Mouse (Mus musculus) heart, adult 8-10 months (tissue): ENCODE data around the gene Stat3. TPM values are rescaled to one million over a fixed set of nuclear protein-coding genes. Genes with fewer than 3 reads are reported as not detected.
A peak's percentile ranks its signal among the peaks of the same experiment; 100 is the strongest.

Experiments
- DNase-seq: peaks from one replicate; pipeline ENCODE4 v3.0.0; 2022; ENCODE audit warnings: low spot score
- total RNA-seq, 4 experiments: library from RNA; stranded (reverse); gene quantifications; 2 replicates each; pipeline ENCODE4 v1.2.4; 2022

Stat3 gene
- 100 to 1,000 TPM in 1 of 4 experiments, 10 to 100 TPM in 3; 76.6 to 108 (median 91.0) TPM for total RNA-seq

DNA sequence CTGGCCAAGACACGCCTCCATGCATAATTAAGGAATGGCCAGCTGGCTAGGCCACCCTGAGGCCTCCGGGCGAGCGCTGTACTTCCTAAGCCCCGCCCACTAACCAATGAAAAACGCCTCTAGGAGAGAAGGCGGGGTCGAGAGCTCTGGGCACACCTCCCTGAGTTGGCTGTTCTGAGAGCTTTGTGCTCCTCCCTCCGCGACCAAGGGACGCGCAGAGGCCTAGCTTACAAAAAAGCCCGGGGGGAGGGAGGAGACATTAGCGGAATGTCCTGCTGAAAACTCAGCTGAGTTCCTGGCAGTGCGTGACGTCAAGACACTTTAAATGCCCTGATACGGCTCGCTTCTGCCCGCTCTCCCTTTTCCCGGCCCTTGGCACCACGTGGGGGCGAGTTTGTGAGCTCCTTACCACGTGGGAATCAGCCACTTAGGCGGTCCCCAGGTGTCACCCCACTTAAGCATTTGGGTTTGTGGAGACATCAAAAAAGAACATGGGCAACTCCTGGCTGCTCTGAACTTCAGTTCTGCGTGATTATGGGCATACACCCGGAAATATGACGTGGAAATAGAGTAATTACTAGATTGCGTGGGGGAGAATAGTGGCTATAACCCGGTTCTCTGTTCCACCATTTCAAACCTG lies at the start of gene Stat3:
Gene Stat3, minus strand, starts transcription at position 29 of the 640 bp plus-strand sequence.
- peak; percentile 100 for DNase-seq

DNA sequence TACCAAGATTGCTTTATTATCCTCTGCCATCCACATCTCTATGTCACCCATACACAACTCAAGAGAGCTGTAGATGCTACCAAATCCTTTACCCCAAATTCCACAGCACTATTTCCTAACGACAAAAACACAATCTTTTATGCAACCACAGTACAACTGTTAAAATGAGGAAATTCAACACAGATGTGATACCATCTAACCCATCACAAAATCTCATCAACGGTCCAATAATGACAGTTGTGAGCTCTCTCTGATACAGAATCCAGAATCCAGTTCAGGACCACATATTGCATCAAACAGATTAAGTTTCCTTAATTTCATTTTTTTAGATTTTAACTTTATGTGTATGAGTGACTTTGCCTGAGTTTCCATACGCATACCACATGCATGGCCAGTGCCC lies 49.3 kb upstream of the Stat3 start:
- no peak for DNase-seq

DNA sequence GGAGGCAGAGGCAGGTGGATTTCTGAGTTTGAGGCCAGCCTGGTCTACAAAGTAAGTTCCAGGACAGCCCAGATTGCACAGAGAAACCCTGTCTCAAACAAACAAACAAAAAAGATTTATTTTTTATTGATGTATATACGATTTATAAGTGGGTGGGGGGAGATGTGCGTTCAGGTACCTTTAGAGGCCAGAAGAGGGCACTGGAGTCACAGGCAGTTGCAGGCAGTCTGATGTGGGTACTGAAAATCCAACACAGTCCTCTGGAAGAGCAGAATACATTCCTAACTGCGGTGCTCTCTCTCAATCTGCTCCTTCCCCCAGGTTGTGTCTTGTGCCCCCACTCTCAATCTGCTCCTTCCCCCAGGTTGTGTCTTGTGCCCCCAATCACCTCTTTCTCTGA lies 46.3 kb upstream of the Stat3 start:
- no peak for DNase-seq

DNA sequence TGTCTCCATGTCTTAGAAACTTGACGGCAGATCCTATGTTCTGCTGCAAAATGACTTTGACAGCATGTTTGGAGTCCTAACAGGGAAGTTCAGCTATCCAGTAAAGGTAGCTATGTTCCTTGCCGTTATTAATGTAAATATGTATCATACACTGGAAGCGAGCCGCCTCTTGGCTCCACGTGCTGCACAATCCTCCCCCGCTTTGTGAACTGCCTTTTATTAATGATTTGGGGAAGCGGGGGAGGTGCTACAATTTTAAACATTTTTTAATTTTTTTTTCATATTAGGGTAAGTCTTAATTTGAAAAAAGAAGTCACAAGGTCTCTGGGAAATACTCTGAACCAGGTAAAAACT lies 44.4 kb upstream of the Stat3 start:
- no peak for DNase-seq

DNA sequence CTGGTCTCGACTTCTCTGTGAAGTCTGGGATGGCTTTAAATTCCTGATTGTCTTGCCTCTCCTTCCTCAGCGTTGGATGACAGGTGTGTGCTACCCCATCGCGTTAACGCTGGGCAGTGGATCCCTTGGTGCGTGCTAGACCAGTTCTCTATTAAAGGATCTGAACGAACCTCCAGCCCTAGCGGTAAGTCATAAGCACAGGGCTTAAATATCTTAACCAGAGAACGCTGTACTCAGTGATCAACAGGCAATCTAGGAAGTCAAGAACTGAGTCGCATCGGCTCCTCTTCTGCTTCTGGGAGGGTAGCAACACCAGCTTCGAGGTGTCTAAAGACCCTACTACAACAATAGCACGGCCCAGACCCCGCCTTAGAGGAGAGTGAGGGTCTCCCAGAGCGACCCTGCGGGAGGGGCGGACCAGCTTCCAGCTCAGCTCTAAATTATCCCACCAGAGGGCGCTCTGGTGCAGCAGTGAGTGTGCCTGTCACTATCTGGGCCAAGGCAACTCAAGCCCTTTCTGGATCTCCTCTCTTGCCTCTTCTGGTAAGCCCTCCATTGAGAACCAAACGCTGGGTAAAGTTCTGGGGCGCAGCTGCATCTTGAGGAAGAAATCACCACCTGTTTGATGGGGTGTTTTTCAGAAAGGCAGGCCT lies 43.9 kb upstream of the Stat3 start:
- DNase-seq: peak; percentile 86

DNA sequence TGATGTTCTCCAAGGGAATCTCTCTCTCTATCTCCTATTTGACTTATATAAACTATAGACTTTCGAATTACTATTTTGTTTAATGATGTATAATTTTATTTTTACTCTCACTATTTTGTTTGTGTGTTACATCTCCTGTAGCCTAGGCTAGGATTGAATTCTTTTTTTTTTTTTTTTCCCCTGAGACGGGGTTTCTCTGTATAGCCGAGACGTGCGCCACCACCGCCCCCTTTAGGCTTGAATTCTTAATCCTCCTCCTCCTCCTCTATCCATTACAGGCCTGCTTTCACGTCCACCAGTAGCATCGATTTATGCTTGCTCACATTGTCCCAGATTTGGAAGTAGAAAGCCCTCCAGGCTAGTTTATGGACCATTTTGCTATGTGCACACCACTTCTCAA lies 42.7 kb upstream of the Stat3 start:
- DNase-seq: no peak

DNA sequence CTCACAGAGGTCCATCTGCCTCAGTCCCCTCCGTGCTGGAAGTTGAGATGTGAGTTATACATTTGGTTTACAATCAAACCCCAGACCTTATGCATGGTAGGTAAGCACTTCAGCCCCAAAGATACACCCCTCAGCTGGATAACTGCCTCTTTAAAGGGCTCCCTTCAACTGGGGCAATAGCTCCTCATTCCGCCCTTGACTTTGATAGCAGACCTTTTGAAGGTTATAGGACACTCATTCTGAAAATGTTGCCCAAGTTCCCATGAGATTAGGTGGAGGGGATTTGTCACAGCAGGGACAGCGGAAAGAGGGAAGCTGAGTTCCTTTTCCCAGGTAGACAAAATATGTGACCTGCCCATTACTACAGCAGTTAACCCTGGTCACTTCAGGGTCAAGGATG lies 41.9 kb upstream of the Stat3 start:
- DNase-seq: no peak

DNA sequence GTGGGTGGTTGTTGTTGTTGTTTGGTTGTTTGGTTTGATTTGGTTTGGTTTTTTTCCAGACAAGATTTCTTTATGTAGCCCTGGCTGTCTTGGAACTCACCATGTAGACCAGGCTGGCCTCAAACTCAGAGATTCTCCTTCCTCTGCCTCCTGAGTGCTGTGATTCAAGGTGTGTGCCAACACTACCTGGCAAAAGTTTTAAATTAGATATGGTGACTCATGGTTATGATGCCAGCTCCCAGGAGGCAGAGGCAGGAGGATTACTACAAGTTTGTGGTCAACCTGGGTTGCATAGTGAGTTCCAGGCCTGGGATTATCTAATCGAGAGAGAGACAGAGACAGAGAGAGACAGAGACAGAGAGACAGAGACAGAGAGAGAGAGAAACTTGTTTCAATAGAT lies 41.1 kb upstream of the Stat3 start:
- DNase-seq: no peak

DNA sequence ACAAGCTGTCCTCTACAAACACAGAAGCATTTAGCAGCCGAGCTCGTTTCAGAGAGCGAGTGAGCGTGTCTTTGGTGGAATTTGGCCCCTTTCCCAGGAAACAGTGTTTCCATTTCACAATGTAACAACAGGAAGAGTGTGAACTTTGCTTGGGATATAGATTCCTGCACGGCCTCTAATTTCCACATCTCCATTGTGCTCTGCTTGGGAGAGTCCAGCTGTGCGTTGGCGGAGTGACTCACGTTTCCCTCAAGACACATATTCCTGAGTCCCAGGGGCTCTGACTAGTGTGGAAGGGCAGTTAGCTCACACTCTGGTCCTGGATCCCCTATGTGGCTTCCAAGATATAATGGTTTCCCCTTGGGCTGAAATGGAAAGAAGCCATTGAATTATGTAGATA lies 40.5 kb upstream of the Stat3 start:
- DNase-seq: no peak

DNA sequence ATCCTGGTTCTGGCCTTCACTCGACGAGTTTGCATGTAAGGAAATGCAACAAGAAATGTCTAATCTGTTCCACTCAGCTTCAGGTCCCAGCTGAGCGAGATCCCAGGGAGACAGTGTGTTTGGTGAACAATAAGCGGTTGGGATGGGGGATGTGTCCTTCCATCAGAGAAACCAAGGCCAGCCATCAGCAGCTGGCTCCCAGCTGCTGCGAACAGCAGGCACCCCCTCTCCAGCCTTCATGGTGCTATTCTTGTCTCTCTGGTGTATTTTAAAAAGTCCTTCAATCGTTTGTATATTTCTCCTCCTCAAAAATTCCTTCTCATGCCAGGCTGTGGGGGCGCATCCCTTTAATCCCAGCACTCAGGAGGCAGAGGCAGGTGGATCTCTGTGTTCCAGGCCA lies 35.9 kb upstream of the Stat3 start:
- DNase-seq: no peak

DNA sequence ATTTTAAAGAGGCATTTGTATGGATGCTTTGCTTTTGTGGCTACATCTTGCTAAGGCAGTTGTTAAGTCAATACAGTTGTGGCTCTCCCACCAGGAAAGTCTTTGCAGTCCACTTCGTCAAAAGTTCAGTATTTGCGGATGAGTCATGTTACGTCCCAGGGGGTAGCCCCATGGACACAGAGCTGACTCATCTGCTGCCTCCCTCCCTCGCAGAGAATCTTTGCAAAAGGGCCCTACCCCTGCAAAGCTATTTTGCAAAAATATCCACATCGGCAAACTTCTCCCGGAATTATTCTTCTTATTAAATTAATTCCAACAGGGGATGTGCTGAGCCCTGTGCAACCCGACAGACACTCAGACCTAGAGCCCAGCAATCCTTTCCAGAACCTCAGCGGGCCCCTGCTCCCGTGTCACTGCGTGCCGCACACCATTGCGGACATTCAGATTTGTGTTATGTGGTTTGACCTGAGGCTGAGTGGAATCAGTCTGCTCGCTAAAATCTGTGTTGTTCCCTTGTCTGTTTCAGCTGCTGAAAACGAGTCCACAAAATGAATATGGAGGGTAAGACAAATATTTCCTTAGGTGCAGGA lies 35.1 kb upstream of the Stat3 start:
- DNase-seq: no peak

DNA sequence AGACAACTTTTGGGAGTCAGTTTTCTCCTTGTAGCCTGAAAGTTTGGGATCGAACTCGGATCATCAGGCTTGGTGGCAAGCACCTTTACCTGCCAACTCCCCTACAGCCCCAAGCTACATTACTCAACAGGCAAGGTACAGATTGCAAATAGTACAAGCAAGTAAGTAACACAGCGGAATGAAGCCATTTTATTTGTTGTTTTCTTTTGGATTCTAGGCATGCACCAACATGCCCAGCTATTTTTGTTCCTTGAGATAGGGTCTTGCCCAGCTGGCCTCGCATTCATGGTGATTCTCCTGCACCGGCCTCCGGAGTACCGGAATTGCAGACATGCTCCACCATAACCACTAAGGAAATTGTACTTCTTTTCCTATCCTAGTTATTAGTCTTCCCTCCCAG lies 33.9 kb upstream of the Stat3 start:
- no peak for DNase-seq

DNA sequence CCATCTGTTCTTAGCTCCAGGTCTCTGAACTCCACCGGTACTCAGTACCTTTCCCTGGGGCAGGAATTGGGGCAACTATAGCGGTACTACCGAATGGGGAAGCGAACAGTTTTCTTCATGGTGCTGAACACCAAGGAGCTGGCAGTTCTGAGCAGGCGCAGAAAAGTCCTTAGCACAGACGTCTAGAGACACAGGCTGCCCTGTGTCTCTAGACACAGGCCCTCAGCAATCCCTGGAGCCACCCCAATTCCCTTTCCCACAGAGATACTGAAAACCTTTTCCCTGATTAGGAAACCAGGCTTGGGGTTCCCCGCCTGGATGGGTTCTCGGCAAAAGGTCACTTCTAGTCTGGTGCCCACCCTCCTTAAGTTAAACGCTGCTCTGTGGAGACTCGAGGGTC lies 32.1 kb upstream of the Stat3 start:
- DNase-seq: no peak

DNA sequence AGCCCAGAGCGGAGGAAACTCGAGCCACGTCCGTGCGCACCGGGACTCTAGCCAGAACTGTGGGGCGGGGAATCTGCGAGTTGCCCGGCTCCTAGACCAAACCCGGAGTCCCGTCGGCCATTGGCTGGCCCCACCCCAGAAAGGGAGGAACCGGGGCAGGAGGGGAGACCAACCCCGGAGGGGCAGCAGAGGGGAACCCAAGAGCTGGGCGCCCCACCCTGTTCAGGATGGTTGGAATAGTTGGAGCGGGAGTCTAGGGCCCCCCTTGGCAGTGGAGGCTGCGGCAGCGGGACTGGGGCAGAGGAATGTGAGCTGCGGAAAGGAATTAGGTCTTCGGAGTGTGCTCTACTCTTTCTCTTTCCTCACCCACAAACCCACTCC lies 31.2 kb upstream of the Stat3 start, which contains the start of gene Cavin1:
Gene Cavin1, minus strand, starts transcription at position 331 of the 381 bp plus-strand sequence.
- peak; percentile 99 for DNase-seq

DNA sequence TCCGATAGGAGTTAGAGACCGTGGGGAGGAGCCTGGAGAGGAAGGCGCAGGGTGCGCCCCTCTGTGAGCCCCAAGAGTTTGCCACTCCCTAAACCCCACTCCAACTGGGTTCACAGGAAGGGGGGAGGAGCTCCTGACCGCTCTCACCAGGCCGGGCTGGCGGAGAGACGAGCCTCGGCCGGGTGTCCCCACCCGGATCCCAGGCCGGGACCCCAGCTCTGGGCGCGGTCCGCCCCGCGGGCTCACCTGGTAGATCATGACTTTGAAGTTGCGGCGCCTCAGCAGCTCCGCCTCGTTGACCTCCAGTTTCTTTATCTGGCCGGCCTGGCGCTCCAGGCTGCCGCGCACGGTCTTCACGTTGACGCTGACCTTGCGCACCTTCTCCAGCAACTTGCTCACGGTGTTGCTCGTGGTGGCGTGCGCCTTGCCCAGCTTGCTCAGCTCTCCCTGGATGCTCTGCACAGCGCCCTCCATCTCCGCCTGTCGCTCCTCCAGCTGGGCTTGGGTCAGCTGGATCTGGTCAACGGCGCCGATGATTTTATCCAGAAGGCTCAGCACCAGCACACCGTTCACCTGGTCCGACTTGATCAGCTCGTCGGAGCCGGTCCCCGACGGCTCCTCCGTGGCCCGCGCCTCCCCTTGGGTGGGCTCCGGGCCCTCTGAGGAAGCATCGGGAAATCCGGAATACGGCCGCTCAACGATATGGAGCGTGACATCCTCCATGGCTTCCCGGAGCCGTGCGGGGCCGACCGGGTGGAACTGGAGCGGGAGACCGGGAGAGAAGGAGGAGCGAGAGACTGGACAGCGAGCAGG lies 30.6 kb upstream of the Stat3 start:
- DNase-seq: peak; percentile 78

DNA sequence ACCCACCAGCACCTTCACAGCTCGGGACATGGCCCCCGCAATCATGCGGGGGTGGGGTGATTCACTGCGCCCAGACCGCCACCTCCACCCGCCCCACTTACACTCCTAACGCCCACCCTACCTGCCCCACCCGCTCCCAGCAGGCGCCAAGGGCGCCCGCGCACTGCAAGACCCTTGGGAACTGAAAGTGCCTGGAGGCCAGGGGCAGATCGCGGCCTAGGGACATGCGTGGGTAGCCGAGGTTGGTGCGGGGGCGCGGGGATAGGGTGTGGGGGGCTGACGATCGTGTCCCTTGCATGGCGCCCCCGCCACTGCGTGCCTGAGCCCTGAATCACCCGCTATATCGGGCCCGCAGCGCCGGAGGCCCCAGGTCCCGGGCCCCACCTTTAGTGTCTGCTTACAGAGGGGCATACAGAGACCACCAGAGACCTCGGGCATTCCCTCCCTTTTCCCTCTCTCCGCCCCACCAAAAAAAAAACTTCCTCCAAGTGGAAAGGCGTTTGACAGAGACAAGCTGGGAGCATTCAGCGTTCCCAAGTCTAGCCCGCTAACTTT lies 29.9 kb upstream of the Stat3 start:
- DNase-seq: no peak

DNA sequence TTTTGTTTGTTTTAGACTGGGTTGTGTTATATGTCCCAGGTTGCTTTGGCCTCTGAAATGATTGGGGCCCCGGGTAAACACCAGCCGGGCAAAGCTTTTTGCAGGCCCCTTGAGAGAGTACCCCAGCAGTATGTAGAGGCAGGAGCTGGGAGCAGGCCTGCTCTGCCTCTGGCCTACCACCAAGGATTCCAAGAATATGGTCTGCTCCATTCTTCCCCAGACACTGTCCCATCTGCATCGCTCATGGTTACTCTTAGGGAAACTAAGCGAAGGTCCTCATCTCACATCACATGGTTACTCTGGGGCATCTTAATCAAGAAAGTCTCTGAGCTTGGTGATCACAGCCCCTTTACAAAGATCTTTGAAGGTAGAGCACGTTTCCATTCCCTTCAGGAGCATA lies 29.2 kb upstream of the Stat3 start:
- no peak for DNase-seq

DNA sequence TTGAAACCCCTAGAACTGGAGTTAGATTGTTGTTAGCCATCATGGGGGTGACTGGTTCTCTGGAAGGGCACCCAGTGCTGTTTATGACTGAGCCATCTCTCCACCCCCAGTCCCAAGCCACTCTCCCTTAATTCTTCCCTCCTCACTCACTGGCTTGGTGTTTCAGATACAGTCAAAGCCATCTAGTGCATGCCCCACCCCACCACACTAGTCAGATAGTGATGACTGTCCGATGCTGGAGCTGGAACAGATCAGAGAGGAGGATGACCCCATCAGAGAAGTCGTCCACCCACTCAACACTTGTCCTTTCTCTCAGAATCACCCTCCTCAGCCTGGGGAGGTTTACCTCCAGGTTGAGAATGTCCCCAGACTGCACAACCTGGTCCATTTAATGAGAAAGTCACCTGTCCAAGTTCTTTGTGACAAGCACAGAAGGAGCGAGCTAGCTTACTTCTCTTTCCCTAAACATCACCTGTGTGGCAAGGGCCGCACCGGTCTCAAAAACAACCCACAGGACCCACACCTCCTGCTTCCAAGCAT lies 28.6 kb upstream of the Stat3 start:
- no peak for DNase-seq

DNA sequence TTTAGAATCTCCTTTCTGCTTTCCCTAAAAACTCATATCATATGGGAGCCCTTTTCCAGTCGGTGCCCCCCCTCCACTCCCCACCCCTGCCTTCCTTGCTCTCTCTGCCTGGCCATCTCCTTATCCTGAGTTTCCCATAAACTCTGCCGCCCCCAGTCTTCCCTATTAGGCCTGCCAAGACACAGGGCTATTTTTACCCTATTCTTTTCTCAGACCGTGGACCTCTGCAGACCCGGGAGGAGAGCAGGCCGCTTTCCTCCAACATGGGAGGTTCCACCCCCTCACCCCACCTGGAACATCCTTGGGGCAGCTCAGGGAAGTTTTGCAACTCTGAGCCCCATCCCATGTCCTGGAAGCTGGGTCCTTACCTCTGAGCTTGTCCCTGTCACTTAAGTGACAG lies 28.0 kb upstream of the Stat3 start:
- DNase-seq: no peak

DNA sequence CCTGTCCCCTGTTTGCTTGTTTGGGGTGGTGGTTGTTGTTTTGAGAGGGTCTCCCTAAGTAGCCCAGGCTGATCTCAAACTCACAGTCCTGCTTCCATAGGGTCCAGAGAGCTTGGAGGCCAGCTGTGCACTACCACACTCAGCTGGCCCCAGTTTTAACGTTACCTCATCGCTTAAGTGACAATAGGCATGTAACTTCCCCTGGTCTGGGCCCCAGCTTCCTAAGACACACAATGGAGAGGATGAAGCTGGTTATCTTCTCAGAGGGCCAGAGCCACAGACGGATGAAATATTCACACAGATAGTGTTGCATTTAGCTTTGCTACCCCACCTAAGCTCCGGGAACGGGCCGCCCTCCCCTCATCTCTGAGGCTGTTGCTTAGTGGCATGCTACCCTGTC lies 26.4 kb upstream of the Stat3 start:
- DNase-seq: no peak

DNA sequence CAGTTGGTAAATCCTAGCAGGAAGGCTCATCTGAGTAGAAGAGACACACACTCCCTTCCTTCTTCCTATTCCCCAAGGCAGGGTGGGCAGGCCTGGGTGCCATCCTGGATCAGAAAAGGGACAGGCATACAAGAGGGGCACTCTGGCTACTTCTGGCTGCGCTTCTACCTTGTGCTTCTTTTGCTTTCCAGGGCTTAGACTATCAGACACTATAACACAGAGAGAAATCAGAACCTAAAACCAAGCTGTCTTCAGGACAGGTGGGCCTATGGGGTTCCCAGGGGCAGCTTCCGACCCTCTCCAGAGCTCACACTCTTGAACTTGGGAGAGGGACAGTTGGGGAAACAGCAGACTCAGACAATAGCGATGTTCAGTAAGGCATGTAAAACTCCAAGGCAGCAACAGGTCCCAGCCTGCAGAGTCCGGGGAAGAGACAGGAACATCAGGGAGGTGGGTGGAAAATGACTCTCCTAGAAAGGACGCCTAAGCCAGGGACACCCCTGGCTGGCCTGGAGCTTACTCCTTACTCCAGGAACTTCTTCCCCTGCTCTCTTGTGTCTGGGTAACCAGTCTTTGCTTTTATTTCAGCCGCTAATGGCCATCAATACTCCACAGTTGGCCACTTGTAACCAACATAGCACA lies 25.7 kb upstream of the Stat3 start:
- no peak for DNase-seq
